Mouse (Mus musculus) kidney, adult 18-20 months (tissue): ENCODE data around the gene Trpv5.

Experiments
- DNase-seq: peaks from one replicate; pipeline ENCODE4 v3.0.0; 2021

Gene Trpv5

DNA sequence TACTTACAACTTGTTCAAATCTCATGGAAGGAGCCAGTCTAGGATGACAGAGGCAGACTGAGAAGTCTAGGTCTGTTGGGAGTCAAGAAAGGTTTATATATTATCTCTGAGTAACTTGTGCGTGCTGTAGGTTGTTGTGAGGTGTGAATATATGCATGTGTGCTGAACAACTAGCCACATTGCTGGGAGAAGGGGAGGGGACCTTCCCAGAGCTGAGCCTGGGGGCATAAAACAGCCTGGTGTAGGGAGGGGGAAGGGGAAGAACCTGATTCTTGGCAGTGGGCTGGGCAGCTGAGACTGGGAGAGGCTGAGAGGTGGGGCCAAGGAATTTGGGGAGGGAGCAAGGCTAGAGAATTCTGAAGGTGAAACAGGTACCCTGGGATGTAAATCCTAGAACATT, at the start of gene Trpv5:
Trpv5 (minus strand) TSS at position 101 of the 400 bp plus-strand sequence.
- no peak for DNase-seq

- DNase-seq: no peak
Observed at GRCm38 (mm10) chr6:41727989-41728609, 47.5 kb upstream of the Trpv5 start.

- no peak for DNase-seq
Observed at GRCm38 (mm10) chr6:41721430-41721829, 40.9 kb upstream of the Trpv5 start.

DNA sequence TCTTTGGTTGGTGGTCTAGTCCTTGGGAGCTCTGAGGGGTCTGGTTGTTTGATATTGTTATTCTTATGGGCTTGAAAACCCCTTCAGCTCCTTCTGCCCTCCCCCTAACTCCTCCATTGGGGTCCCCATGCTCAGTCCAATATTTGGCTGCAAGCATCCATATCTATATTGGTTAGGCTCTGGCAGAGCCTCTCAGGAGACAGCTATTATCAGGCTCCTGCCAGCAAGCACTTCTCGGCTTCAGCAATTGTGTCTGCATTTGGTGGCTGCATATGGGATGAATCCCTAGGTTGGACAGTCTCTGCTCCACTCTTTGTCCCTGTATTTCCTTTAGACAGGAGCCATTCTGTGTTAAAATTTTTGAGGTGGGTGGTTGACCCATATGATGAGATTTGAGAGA, 29.7 kb upstream of the Trpv5 start:
- no peak for DNase-seq

GRCm38 (mm10) chr6:41706275-41706674, 25.7 kb upstream of the Trpv5 start:
- DNase-seq: no peak

DNA sequence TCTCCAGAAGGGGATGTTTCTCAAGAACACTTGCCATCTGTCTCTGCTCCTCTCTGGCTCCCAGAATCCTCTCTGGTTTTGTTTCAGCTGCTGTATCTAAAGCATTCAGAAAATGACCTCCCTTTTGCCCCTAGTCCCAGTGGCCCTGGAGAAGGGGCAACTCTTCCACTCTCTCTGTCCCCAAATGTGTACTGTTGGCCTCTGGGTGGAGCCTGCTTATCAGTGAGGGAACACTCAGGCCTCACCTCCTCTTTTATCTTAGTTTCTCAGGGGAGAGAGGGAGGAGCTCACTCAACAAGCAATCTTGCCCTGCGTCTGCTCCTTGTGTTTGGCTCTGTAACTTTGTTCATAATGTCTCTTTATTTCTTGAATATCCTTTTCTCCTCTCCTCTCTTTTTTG, 23.6 kb upstream of the Trpv5 start, which contains the start of gene Kel:
Kel (minus strand) TSS at position 217 of the 400 bp plus-strand sequence.
- DNase-seq: no peak

GRCm38 (mm10) chr6:41702928-41703327, 22.4 kb upstream of the Trpv5 start:
- peak; percentile 19 for DNase-seq

DNA sequence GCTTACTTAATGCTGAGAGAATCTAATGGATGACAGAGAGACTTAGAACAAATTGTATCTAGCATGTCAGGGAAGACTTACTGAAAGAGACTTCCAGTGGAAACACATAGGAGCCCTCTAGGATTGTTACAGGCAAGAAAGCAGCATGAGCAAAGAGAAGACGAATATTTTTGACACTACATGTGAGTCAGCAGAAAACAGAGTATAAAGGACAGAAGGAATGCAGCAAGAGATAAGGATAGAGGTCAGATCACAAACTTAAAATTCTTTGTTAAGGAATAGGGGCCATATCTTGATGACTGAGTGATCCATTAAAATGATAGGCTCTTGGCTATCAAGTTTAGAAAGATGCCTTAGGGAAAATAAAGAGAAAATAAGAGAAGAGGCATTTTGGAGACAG, 20.7 kb upstream of the Trpv5 start:
- no peak for DNase-seq

- DNase-seq: no peak
Observed at GRCm38 (mm10) chr6:41694407-41694806, 13.8 kb upstream of the Trpv5 start.

GRCm38 (mm10) chr6:41692200-41692599, 11.6 kb upstream of the Trpv5 start:
- DNase-seq: no peak

DNA sequence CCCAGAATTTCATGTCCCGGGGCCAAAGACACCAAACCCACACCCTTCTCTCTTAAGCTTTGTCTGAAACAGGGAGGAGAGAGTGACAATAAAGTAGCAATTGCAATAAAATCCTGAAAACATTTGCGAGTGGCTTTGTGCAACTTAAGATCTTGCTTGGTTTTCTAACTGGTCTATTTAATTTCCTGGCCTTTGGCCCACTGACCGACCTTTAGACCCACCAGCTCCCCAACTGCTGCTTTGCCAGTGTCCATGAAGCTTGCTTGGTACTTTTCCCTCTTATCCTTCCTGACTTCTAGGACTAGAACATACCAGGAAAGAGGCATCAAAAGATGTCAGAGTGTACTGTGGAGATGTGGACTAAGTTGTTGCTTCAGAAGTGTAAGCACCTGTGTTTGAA, 5.0 kb upstream of the Trpv5 start:
- DNase-seq: peak; percentile 32

DNA sequence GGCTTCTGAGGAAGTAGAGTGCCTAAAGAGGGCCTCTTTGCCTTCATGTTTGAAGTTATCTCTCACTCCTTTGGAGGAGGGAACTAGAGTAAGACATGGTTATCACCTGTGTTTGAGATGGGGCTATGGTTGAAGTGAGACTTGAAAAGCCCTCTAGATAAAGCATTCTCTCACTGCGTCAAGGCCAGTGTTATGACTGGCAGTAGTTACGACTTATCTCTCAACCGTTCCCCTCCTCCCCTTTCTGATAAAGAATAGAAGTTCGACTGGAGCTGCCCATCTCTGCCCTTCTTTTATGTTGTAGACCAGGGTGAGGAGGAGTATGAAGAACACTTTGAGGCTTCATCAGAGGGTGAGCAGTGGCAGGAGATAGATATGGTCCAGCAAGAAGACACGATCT, 4.3 kb upstream of the Trpv5 start:
- no peak for DNase-seq

DNA sequence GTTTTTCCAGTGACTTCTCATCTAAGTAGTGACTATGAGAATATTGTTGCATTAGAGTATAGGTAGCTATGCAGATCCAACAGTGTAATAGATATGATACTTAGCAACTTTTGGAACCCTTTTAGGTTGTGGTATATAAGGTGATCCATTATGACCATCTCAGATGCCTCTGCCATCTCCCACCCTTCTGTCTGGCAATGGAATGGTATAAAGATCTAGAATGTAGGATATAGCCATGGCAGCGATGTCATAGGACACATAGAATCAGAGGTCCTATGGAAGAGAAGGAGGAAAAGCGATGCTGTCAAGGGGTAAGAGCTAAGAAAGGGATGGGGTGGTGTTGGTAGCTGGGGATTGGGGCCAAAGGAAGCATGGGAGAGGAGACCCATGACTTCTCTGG, 3.6 kb upstream of the Trpv5 start, which contains the start of gene Llcfc1:
Llcfc1 (plus strand) TSS at position 301 of the 400 bp plus-strand sequence.
- no peak for DNase-seq

GRCm38 (mm10) chr6:41681656-41682055, 1.1 kb upstream of the Trpv5 start:
- DNase-seq: no peak

DNA sequence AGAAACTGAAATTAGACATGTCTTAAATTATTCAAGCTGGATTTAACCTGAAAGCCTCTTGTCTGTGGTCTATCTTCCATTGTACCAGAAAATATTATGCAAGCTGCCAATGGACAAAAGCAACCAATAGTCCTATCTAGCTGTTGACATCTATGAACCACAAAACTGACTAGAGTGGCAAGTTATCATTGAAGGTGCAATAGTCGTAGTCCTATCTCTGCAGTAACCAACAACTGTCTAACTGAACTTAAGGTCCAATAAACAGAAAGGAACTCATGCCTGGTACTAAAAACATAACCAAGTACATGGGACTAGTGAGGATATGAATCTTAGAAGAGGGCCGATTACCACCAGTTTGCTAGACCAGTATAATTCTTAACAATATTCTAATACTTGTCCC, 4.0 kb downstream of the Trpv5 start:
- no peak for DNase-seq

GRCm38 (mm10) chr6:41662320-41662719, 18.2 kb downstream of the Trpv5 start:
- DNase-seq: no peak

- DNase-seq: no peak
Observed at GRCm38 (mm10) chr6:41658487-41658886, 22.1 kb downstream of the Trpv5 start.

DNA sequence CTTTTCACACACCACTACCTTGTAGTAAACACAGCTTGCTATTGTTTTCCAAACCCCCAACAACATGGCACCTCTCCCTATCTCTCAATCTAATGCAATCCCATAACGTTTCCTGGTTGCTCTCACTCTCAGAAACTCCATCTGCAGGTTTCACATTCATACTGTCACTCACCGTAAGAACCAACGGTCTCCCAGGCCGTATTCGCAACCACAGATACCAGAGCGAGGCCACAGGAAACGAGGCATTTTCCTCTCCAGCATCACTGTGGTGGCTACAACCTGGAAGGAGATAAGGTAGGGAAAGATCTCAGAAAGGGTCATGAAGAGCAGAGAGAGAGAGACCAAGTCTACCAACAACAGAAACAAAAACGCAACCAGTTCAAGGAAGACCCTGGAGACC, 25.9 kb downstream of the Trpv5 start:
- DNase-seq: no peak

DNA sequence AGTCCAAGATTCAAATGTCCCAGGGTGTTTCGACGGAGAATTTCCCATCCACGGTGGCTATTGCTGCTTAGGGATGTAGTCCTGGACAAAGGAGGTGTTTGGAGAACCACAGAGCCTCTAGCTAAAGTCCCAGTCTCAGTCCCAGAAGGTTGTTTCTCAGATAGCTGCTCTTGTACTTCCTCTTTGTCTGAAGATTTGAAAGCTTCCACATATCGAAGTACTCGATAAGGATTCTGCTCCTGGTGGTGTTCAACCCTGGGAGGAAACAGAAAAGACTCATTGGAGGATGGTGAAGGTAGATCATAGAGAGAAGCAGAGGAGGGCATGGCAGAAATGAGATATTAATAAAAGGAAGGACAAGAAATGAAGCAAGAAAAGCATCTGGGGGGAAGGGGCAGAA, 27.4 kb downstream of the Trpv5 start:
- no peak for DNase-seq

GRCm38 (mm10) chr6:41646672-41647071, 33.9 kb downstream of the Trpv5 start:
- DNase-seq: no peak

GRCm38 (mm10) chr6:41646220-41646619, 34.3 kb downstream of the Trpv5 start:
- DNase-seq: no peak

DNA sequence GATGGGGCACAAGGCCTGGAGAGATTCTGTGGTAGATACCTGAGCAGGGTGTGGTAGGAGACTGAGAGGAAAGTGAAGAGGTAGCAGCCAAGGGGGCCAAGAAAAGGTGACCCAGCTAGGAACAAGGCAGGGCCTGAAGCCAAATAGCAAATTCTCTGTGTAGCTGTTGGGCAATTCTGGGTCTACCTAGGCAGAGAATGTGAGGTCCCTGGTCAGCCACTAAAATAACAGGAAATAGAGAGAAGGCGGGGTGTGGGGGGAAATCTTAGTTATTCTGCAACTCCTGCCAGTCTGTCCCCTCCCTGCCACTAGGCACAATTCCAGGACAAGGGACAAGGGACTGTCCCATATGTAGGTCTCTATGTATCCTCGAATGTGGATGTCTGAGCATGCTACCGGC, 37.3 kb downstream of the Trpv5 start:
- no peak for DNase-seq

GRCm38 (mm10) chr6:41642765-41643164, 37.8 kb downstream of the Trpv5 start:
- DNase-seq: no peak

- DNase-seq: no peak
Observed at GRCm38 (mm10) chr6:41641173-41641866, 39.2 kb downstream of the Trpv5 start.

DNA sequence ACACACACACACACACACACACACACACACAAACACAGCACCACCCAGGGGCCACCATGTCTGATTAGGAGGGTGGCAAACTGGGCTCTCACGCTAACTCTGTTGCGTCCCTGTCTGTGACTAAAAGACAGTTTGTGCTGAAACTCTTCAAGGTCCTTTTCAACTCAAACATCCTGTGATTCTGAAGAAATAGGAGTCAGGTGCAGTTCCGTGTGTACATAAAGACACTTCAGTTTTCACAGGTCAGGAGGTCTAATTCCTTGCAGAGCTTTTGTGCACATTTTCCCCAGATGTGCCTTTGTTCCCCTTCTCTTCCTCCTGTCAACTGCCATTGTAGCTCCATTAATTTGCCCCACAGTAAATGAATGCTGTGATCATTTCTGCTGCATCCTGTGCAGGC, 40.1 kb downstream of the Trpv5 start:
- DNase-seq: no peak
